Mouse (Mus musculus) C2C12 (cell line): ENCODE measurements at regions not wholly inside any gene's neighbourhood (a gene's known extent, or its start where the extent isn't known, plus 50 kb on each side); places are given as distances from the start of the nearest gene placed in this dataset.

Source experiments
- H3K27me3 ChIP-seq: one replicate; pipeline ENCODE4 v1.6.1; 2011; ENCODE audit not compliant: control insufficient read depth, insufficient read depth, insufficient read length
- H3K36me3 ChIP-seq: one replicate; pipeline ENCODE4 v1.6.1; 2011; ENCODE audit not compliant: control insufficient read depth, insufficient read depth
- H3K4me3 ChIP-seq: one replicate; pipeline ENCODE4 v1.5.1; 2011; ENCODE audit warnings: mild to moderate bottlenecking, control low read depth; ENCODE audit not compliant: poor library complexity, insufficient read depth, severe bottlenecking
- H3K79me2 ChIP-seq: one replicate; pipeline ENCODE4 v1.6.1; 2011; ENCODE audit not compliant: control insufficient read depth, insufficient read depth
- H3K79me3 ChIP-seq: one replicate; pipeline ENCODE4 v1.6.1; 2011; ENCODE audit warnings: low read depth, control low read depth
- H3ac ChIP-seq: one replicate; pipeline ENCODE3; 2011; ENCODE audit warnings: low read depth; ENCODE audit not compliant: control insufficient read depth, insufficient read length
- CEBPB ChIP-seq: IDR thresholded peaks from one replicate; pipeline ENCODE4 v1.6.1; 2011; ENCODE audit warnings: low read depth, mild to moderate bottlenecking, control low read depth, moderate library complexity
- CTCF ChIP-seq: IDR thresholded peaks from one replicate; pipeline ENCODE4 v1.5.1; 2011; ENCODE audit not compliant: control insufficient read depth, insufficient read depth, insufficient read length
- FOSL1 ChIP-seq: IDR thresholded peaks from one replicate; pipeline ENCODE4 v1.8.0; 2011; ENCODE audit warnings: mild to moderate bottlenecking, low read length; ENCODE audit not compliant: poor library complexity, insufficient read depth, severe bottlenecking
- MAX ChIP-seq: IDR thresholded peaks from one replicate; pipeline ENCODE4 v1.6.1; 2011; ENCODE audit warnings: mild to moderate bottlenecking, control low read depth
- MYOD1 ChIP-seq: IDR thresholded peaks from one replicate; pipeline ENCODE4 v1.6.1; 2011; ENCODE audit warnings: low read depth; ENCODE audit not compliant: control insufficient read depth, insufficient read length
- MYOG ChIP-seq: IDR thresholded peaks from one replicate; pipeline ENCODE4 v1.6.1; 2011; ENCODE audit not compliant: control insufficient read depth, insufficient read length; ENCODE audit errors: extremely low read depth
- USF1 ChIP-seq: IDR thresholded peaks from one replicate; pipeline ENCODE4 v1.6.1; 2011; ENCODE audit warnings: low read depth, mild to moderate bottlenecking, control low read depth, moderate library complexity

DNA sequence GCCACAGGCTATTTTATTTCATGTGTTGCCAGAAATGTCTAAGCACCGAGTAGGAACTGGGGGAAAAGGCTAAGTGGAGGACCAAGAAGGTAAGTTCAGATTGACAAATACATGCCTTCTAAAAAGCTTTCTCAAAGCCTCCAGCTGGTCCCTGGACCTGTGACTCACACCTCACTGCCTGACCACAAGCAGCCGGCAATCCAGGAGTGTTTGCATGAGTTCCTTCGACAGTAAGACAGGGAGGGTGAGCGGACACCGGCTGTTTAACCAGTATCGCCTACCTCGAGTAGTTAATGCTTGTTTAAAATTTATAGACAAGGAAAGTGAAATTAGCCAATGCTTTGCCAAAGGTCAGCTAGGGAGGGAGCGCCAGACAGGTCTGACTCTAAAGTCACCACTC, 80.1 kb downstream of the Gm33543 start:
- peak; percentile 76 for TF ChIP-seq FOSL1
- peak; percentile 79 for TF ChIP-seq MYOD1
- TF ChIP-seq CTCF: no peak
- no peak for TF ChIP-seq CEBPB
- no peaks in the 10 kb centered on the region for H3K79me3 ChIP-seq
- H3K27me3 ChIP-seq: no peaks in the 10 kb centered on the region
- no peaks in the 10 kb centered on the region for H3K79me2 ChIP-seq
- H3K36me3 ChIP-seq: no peaks in the 10 kb centered on the region
- no peak overlapping the region for H3K4me3 ChIP-seq
- H3ac ChIP-seq: peak overlapping the region; percentile 42

DNA sequence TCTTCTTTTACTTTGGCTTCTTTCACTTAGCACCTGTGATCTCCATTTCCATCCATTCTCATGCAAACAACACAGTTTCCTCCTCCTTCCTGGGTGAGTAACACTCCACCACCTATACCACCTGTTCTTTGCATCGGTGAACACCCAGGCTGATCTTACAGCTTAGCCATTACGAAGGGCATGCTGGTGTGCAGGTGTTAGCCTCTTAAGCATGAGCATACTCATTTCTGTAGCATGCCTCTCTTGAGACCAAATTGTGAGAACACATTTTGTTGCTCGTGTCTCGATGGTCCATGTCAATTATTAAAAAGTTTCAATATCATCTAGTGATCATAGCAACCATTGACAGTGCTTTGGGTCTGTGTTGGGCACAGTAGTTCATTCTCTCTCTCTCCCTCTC, 80.8 kb downstream of the Gm33543 start:
- H3K79me2 ChIP-seq: no peaks in the 10 kb centered on the region
- H3K4me3 ChIP-seq: no peak overlapping the region
- H3K27me3 ChIP-seq: no peaks in the 10 kb centered on the region
- no peak overlapping the region for H3ac ChIP-seq
- no peak for TF ChIP-seq USF1
- no peak for TF ChIP-seq CTCF
- no peaks in the 10 kb centered on the region for H3K79me3 ChIP-seq
- no peaks in the 10 kb centered on the region for H3K36me3 ChIP-seq

DNA sequence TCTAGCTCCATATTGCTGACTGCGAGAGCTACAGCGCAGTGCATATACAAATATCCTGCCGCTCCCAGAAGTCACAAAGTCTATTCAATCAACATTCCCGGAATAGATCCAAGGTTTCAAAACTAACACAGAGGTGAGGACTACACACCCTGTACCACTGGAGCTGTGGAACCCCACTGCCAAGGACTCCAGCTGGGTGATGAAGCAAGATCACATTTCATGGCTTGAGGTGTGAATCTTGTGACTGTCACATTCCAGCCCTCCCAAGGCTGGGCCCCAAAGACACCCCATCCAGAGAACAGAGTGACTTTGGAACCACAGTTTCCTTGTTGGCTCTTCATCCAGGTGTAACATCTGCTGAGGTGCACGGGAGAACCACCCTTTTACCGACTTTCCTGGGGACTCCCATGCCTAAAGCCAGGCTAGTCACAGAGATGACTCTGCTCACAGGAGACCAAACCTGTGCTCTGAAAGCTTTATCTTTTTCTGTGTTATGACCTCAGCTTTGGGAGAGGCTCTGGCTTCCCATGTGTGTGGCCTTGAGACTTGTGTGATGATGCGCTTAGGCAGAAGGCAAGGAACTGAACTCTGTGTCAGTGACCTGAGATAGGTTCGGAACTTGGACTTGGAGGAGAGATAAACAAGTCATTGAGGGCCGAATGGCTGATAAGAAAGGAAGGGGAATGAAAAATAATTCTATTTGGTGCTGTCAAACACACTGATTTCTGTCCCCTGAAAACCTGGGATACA, 82.4 kb downstream of the Gm33543 start:
- TF ChIP-seq MAX (no peak), USF1 (no peak), CEBPB (no peak), MYOG (no peak), MYOD1 (no peak)
- H3K79me3 ChIP-seq: no peaks in the 10 kb centered on the region
- no peak overlapping the region for H3ac ChIP-seq
- no peaks in the 10 kb centered on the region for H3K79me2 ChIP-seq
- H3K27me3 ChIP-seq: no peaks in the 10 kb centered on the region
- no peak overlapping the region for H3K4me3 ChIP-seq
- H3K36me3 ChIP-seq: no peaks in the 10 kb centered on the region

DNA sequence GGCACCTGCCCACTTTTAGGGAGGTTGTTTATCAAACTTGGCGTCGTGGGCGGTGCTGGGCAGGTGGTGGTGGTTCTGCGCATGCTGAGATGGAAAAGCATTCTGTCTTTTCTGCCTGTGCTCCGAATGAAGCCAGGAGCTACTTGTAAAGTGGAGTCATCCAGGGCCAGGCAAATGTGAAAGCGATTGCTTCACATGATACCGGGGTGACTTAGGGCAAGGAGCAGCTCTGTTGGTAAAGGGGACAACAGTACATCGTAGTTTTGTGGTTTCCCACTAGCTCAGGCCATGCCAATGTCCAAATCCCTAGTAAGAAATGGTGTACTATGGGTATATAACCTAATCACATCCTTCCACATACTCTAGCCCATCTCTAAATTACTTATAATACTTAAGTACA, 84.5 kb downstream of the Gm33543 start:
- H3K4me3 ChIP-seq: no peak overlapping the region
- no peaks in the 10 kb centered on the region for H3K27me3 ChIP-seq
- no peaks in the 10 kb centered on the region for H3K79me3 ChIP-seq
- no peak overlapping the region for H3ac ChIP-seq
- H3K79me2 ChIP-seq: no peaks in the 10 kb centered on the region
- no peaks in the 10 kb centered on the region for H3K36me3 ChIP-seq
- TF ChIP-seq USF1 (no peak), MYOD1 (no peak), CTCF (no peak), MAX (no peak), FOSL1 (no peak), CEBPB (no peak), MYOG (no peak)

DNA sequence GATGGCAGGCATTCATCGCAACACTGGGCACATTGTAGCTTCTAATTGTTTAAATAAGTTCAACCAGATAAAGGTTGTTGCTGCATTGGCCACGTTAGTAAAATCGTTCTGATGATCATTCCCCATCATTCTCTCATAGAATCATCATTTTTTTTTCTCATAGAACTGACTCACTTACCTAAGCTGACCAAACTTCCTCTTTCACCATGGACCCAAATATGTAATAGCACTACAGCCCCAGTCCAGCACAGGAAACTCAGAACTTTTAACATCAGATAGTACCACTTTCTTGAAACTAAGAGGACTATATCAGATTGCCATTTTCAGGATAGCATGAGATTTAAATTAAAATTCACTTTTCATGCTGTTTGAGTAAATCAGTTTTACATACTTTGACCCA, 82.2 kb upstream of the Anapc15-ps start:
- Histone ChIP-seq H3K79me2 (no peaks in the 10 kb centered on the region), H3K27me3 (no peaks in the 10 kb centered on the region), H3K79me3 (no peaks in the 10 kb centered on the region), H3K4me3 (no peak overlapping the region), H3ac (no peak overlapping the region), H3K36me3 (no peaks in the 10 kb centered on the region)
- no peak for TF ChIP-seq MYOD1

DNA sequence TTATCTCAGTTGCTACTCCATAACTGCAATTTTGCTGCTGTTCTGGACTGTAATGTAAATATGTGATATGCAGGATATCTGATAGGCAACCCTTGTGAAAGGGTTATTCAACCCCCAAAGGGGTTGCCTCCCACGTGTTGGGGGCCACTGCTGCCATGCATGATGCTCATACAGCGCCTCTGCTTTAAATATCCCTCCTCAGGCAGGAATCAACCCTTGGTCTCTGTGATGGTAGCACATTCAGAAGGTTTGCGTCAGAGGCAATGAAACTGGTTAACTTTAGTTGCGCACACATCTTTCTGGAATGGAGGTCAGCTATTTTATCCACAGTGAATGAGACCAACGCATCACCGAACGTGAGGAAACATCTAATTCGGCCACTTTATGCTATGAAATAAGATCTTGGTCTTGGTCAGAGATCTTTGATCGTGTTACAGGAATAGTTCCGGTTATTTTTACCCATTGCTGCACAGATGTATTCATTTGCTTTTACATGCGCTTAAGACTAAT, 80.2 kb upstream of the Anapc15-ps start:
- Histone ChIP-seq H3K27me3 (no peaks in the 10 kb centered on the region), H3ac (no peak overlapping the region), H3K36me3 (no peaks in the 10 kb centered on the region), H3K79me2 (no peaks in the 10 kb centered on the region), H3K79me3 (no peaks in the 10 kb centered on the region), H3K4me3 (no peak overlapping the region)
- no peak for TF ChIP-seq CTCF
- no peak for TF ChIP-seq USF1
- no peak for TF ChIP-seq MAX
- no peak for TF ChIP-seq MYOG
- no peak for TF ChIP-seq FOSL1
- no peak for TF ChIP-seq CEBPB
- no peak for TF ChIP-seq MYOD1
